Mouse (Mus musculus): Measurements from ENCODE around the gene Dnajc13.

The Dnajc13 gene

GRCm38 (mm10) chr9:104262823-104263352 is at the start of gene Dnajc13:
Gene Dnajc13, minus strand, starts transcription at chr9:104262930.
- peak; percentile 97 for DNase-seq (ENCODE audit: low read depth, low spot score)

DNA sequence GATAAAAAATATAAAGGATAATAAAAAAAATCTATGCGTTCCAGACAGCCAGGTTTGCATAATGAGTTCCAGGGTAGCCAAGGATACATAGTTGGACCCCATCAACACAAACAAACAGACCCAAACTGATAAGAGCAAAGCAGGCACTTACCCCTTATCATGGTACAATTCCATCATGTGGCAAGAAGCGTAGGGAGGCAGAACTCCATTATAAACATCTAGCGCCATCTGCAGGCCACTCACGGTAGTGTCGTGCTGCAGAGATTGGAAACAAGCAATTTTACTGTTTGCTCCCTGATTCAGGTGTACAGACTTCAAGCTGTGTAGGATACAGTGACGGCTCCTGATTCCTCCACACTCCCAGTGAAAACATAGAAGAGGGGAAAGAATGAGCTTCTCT is 44.0 kb upstream of the Dnajc13 start:
- peak; percentile 43 for DNase-seq (ENCODE audit: low read depth, low spot score)

- DNase-seq (ENCODE audit: low read depth, low spot score) = no peak
Observed at GRCm38 (mm10) chr9:104305333-104306111, 42.8 kb upstream of the Dnajc13 start.

- no peak for DNase-seq (ENCODE audit: low read depth, low spot score)
Observed at GRCm38 (mm10) chr9:104304800-104305199, 42.1 kb upstream of the Dnajc13 start.

DNA sequence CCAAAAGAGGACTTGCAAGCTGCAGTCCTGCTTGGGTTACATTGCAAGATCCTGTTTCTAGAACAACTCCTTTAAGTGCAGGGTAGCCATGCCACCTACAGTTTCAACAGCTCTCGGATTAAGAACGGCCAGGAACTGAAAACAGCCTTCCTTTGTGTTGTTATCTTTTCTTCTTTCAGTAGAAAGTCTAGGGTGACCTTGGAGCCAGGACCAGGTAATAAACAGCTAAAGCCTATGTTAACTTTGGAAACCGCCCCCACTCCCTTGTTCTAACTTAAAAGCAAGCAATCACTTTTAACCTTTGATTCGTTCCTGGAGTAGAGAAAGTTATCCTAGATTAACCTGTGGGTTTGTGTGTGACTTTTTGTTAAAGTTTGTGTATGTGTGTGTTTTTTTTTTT is 41.6 kb upstream of the Dnajc13 start:
- no peak for DNase-seq (ENCODE audit: low read depth, low spot score)

DNA sequence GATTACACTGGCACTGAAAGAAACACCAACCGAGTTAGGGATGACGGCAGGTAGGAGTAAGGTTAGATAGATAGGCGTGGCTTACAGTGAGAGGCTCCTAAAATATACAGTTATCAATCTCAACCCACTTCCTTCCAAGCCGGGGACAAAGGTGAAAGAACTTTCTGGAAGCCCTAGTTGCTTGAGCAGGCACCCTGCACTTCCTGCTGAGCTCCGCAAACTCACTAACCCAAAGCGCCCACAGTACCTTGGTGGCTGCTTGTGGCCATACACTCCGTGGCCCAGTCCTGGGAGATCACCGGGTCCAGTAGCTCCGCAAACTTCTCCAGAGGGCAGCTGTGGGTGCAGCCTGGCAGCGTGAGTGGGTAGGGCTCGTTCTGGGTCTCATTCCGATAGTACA is 37.8 kb upstream of the Dnajc13 start:
- DNase-seq (ENCODE audit: low read depth, low spot score) = no peak

DNA sequence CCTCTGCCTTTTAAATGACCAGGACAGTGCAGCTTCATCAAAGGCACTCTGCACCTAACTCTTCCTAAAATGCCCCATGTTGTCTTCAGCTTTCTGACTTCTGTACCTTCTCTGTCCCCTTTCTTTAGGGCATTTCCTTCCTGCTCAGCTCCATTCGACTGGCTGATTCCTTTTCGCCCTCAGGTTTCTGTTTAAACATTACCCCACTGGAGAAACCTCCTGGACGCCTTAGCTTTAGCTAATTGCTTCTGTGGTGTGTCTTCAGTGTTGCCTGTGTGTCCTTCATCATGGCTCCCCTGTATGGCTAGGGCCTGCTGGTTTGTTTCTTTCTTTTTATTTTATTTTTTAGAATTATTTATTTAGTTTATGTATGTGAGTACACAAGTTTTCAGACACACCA is 34.3 kb upstream of the Dnajc13 start:
- no peak for DNase-seq (ENCODE audit: low read depth, low spot score)

DNA sequence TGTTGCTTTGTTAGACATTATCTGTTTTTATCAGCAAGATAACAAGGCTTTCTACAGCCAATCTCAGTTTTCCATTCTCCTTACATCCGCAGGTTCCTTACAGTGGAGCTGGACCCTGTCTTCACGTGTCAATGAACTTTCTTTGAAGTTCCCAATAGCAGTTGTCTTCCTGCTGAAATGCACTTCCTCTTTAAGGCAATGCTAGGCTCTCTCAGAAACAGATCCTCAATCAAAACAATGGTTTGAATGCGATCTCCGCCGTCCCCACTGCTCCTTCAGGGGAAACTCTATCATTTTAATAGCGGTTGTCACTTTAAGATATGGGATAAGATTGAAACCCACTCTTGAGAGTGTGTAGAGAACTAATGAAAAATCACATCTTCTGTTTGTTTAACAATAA is 22.2 kb upstream of the Dnajc13 start:
- no peak for DNase-seq (ENCODE audit: low read depth, low spot score)

DNA sequence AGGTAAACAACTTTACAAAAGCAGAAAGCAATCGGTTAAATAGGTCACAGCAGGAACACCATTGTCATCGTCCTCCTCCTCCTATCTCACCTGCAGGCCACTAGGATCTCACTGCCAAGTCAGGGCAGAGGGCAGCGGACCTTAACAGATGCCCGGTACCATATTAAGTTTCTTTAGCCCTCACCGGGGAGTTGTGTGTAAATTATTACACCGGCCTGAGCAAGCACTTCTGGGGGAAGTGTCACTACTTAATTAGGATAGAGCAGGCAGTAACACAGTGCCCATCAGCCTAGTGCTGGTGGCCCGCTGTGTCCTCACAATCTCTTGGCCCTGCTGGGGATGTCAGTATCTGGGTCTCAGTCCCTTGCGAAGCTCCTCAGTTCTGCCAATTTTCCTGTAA is 19.8 kb upstream of the Dnajc13 start:
- DNase-seq (ENCODE audit: low read depth, low spot score) = no peak

DNA sequence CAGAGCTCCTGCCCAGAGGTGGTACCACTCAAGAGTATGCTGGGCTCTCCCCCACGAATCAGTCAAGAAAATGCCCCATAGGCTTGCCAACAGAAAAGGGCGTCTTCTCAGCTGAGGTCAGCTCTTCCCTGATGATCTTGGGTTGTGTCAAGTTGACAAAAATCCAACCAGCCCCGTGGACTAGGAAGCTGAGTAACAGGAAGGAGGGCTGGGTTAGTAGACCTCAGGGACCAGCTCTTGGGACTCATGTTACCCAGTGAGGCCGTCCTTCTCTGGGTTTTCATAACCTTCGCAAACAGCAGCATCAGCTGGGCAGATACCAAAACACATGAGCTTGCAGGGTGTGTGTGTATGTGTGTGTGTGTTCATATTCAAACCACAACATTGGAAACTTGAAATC is 19.0 kb upstream of the Dnajc13 start:
- no peak for DNase-seq (ENCODE audit: low read depth, low spot score)

DNA sequence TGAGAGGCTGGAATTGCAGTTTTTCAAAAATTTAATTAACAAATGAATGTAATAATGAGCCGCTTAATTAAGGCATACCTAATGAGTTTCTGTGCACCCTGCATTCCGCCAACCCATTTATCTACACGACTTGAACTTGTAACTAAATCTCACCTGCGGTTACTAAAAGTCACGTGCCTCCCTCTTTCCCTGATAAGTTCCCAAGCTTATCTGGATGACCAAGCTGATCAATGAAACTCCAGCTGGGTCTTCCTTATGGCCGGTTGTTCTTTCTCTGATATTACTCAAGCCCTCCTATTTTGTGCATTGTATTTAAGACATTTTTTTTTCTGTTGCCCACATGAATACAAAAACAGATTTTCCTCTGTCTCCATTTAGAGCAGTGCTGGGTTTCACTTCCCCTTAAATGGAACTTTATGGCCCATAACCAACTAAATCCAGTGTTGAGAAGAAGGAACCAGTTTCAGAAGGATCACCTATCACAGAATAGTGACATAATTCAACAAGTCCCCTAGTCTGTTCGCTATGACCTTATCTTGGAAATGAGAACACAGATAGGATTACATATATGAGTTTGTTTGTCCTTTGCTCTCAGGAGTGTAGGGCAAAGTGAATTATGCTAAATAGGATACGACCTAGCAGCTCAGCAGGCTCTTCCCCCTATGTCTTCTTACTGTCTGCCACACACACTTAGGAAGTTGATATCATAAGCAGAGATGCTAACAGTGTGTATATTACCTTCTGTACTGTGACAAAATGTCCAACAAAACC is 18.2 kb upstream of the Dnajc13 start:
- DNase-seq (ENCODE audit: low read depth, low spot score) = no peak

- peak; percentile 31 for DNase-seq (ENCODE audit: low read depth, low spot score)
Observed at GRCm38 (mm10) chr9:104277528-104278162, 14.9 kb upstream of the Dnajc13 start.

DNA sequence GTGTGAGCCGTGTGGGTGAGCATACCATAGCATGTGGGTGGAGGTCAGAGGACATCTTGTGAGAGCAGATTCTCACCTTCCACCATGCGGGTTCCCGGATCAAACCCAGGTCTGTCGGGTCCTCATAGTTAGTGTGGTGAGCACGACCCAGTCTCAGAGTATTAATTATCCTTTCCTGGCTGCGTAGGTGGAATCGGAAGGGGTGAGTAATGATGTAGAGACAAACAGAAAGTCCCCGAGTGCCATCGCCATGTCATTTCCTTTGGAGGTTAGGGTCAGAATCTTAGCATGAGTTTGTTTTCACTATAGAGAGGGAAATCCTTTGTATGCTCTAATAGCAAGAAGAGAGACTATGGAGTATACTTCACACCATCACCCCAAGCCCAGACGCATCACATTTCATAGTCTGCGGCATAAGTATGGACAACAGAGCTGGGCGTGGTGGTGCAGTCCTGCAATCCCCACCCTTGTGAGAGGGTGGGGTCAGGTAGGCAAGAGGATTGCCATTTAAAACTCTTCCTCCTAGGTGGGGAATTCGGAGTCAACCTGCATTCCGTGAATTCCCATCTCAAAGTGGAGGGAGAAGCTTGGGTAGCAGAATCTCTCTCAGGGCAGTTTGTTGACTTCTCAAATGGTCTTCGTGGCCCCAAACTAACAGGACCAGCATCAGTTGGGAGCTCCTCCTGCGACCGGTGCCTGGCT is 12.5 kb upstream of the Dnajc13 start:
- no peak for DNase-seq (ENCODE audit: low read depth, low spot score)

DNA sequence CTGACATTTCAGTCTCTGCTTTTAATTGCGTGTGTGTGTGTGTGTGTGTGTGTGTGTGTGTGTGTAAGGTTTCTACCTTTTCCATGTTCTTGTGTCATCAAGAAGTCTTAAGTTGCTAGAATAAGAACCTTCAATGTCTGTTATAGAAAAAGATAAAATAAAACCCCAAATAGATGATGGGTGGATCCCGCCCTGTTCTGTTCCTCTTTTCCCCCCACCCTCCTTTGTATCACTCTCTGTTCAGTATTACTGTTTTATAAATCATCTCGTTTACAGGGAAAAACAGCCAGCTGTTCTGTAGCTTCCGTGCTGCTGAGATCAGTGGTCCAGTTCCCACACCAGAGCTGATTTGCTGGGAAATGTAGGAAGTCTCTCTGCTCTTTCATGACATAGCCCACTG is 9.3 kb upstream of the Dnajc13 start:
- no peak for DNase-seq (ENCODE audit: low read depth, low spot score)

GRCm38 (mm10) chr9:104271642-104272041 is 8.9 kb upstream of the Dnajc13 start:
- no peak for DNase-seq (ENCODE audit: low read depth, low spot score)

GRCm38 (mm10) chr9:104269944-104270343 is 7.2 kb upstream of the Dnajc13 start:
- no peak for DNase-seq (ENCODE audit: low read depth, low spot score)

DNA sequence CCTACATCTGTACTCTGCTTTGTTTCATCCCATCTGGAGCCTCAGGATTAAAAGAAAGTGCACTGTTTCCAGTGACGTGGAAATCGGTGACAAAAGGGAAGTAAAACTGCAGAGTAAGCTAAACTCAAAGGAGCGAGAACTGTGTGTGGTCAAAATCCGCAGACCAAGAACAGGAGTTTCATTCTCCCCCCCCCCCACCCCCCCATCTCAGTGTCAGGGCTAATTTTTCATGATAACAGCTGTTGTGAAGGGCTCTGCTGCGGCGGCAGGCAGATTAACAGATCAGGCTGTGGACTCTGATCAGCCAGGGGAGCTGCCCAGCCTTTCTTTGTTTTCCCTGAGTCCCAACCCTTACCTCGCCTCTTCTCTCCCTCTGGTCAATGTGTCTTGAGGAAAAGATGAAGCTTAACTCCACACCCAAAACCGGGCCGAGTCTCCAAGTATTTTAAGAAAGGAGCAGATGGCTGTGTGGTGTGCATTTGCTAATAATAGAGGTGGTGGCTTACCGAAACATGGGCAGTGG is 6.7 kb upstream of the Dnajc13 start:
- no peak for DNase-seq (ENCODE audit: low read depth, low spot score)

- DNase-seq (ENCODE audit: low read depth, low spot score) = no peak
Observed at GRCm38 (mm10) chr9:104264567-104264966, 1.8 kb upstream of the Dnajc13 start.

- no peak for DNase-seq (ENCODE audit: low read depth, low spot score)
Observed at GRCm38 (mm10) chr9:104262016-104262762, 541 bp downstream of the Dnajc13 start.

GRCm38 (mm10) chr9:104260306-104260705 is 2.4 kb downstream of the Dnajc13 start:
- no peak for DNase-seq (ENCODE audit: low read depth, low spot score)

DNA sequence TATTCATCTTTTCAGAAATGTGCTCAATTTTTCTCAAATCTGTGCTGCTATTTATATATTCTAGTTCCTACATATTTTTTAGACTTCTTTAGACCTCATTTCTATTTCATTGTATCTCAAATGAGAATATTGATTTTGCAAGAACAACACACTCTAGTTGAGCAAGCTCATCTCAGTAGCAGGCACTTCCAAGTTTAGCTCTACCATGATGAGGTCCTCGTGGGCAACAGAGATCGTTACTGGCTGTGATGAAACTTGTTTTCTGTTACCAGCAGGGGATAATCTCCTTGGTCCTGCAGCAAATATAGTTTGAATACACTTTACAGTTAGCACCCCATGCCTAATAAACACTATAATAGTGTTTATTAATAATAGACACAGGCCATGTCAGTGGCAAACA is 6.6 kb downstream of the Dnajc13 start:
- DNase-seq (ENCODE audit: low read depth, low spot score) = no peak

All from WW6 (cell line).